Mouse (Mus musculus): Measurements from ENCODE around the gene Adi1.
A peak's percentile ranks its signal among the peaks of the same experiment; 100 is the strongest.

Adi1 gene

DNA sequence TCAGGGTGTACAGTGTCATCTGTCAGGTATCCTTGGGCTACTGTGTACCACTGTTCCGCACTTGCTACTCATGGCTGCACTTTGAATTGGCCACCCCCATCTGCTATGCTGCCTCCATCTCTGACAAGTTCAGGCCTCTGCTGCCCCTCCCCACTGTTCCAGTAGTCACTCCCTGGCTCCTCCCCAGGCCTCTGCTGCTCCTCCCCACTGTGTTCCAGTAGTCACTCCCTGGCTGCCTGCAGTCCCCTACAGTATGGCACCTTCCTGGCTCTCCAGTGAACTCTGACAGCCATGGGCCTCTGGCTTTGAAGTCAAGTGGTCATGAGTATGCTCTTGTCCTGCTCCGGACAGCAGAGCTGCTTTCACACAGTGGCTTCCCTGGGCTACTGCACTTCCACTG is 19.2 kb downstream of the Adi1 start:
- DNase-seq (ENCODE audit: low read depth, low spot score) = peak; percentile 95

GRCm38 (mm10) chr12:28694776-28695175 is 19.7 kb downstream of the Adi1 start:
- DNase-seq (ENCODE audit: low read depth, low spot score) = no peak

DNA sequence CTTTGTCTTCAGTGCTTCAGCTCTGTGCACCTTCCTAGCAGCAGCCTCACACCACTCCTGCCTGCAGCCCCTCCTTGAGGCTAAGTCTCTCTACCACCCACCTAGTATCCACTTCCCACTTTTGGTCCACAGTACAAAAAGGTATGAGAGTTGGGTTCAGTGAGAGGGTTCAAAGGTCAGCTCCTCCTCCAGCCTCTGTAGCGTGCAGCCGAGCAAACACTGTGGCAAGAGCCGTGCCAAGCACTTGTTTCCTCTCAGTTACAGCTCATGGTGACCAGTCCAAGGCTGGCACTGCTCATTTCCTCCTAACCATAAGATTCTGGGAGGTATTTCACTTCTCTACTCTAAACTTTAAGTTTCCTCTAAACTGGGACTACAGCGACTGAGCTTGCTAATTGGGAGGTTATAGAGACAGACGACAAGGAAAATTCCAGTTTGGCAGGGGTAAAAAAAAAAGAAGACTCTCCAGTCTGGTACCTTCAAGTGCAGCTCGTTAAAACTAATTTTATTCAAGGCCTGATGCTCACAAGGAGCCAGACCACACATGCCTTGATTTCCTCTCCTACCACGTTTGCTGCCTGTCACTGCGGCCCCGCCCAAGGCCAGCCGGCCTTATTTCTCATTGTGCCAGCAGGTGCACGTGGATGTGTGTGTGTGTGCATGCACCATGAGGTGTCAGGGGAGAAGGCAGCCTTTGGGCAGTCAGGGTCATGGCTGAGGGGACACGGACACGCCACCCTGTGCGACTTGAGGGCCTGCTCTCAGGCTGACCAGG is 23.0 kb downstream of the Adi1 start:
- DNase-seq (ENCODE audit: low read depth, low spot score) = no peak

DNA sequence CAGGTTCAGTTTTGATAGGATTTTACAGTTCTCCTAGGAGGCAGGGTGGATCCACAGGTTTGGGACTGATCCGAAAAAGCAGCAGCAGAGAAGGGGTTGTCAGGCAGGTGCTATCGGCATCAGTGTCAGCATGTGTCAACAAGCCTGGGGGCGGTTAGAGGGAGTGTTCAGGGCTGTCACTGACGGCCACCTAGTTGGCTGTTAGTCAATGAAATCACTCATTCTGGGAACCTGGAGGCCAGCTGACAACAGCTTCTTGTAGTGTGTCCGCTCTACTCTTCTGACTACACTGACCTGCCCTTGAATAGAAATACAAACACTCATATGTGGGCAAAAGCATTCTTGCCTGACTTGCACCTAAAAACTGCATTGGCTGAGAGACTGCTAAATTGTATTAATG is 24.1 kb downstream of the Adi1 start:
- no peak for DNase-seq (ENCODE audit: low read depth, low spot score)

DNA sequence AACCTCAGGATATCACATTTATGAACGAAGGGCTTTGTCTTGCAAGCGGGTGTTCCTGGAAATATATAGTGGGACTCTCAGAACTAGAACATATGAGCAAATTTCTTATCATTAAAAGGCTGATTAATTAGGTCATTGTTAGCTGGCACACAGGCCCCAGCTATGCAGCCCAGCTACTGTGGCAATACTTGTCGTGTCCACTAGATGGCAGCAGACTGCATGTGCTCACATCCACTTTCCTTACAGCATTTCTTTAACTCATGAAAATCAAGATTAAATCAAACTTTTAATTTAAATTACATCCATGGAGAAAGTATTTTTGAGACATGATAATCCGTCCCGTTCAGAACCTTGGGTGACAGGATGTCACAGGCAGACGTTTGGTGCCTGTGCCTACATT is 24.6 kb downstream of the Adi1 start:
- peak; percentile 58 for DNase-seq (ENCODE audit: low read depth, low spot score)

- DNase-seq (ENCODE audit: low read depth, low spot score) = peak; percentile 58
These were observed 25.1 kb downstream of the Adi1 start for GRCm38 (mm10) chr12:28700101-28700511.

DNA sequence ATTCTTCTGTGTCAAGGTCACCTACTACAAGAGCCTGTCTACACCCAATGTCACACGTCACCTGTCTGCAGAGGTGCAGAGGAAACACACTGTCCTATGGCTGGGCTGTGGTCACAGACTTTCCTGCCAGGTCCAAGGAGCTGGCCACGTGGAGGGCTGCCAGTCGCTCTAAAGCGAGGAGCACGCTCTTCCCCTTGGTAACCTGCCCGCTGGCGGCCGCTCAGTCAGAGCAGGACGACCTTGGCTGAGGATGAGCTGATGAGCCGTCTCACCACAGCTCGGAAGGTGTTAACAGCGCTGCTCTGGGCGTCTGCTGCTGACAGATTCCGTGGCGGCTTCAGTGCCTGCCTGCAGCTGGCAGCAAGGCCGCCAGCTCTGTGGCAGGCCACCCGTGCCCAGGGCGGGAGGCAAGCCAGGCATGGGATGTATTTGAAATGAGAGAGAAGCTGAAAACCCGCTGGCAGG is 25.6 kb downstream of the Adi1 start:
- peak; percentile 44 for DNase-seq (ENCODE audit: low read depth, low spot score)

- peak; percentile 23 for DNase-seq (ENCODE audit: low read depth, low spot score)
These were observed 26.3 kb downstream of the Adi1 start for GRCm38 (mm10) chr12:28701302-28701701.

DNA sequence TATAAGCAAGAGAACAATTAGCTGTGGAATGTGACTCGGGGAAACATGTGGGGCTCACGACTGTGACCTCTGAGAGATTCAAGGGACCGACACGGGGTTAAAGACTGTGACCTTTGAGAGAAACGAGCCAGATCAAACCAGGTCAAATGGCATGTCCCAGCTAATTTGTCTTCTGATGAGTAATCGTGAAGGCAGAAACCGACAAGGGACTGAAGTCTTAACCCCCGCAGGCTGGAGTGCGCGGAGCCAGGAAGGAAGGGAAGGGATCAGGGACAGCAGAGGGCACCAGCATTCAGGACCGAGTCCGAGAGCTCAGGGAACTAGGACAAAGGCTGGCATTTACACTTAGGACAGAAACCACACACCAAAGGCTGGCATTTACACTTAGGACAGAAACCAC is 29.4 kb downstream of the Adi1 start:
- peak; percentile 53 for DNase-seq (ENCODE audit: low read depth, low spot score)

DNA sequence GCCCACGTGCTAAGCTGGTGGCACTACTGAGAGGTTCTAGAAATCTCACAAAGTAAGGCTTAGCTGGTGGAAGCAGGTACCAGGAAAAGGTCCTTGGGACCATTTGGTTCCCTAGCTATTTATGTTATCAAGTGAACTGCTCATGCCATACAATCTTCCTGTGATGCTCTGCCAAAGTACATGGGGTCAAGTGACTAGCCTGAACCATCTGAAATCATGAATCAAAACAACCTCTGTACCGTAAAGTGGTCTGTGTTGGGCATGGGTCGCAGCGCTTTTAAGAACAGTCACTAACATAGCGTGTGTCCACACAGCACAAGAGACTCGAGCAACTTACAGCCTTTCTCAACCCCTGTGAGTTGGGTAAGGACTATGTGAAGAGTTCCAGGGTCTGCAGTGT is 30.2 kb downstream of the Adi1 start:
- DNase-seq (ENCODE audit: low read depth, low spot score) = no peak

GRCm38 (mm10) chr12:28708154-28708553 is 33.1 kb downstream of the Adi1 start:
- DNase-seq (ENCODE audit: low read depth, low spot score) = no peak

- no peak for DNase-seq (ENCODE audit: low read depth, low spot score)
These were observed 35.6 kb downstream of the Adi1 start for GRCm38 (mm10) chr12:28710566-28711185.

GRCm38 (mm10) chr12:28714822-28715632 is 40.0 kb downstream of the Adi1 start:
- DNase-seq (ENCODE audit: low read depth, low spot score) = no peak

GRCm38 (mm10) chr12:28717066-28717465 is 42.0 kb downstream of the Adi1 start:
- DNase-seq (ENCODE audit: low read depth, low spot score) = peak; percentile 75

DNA sequence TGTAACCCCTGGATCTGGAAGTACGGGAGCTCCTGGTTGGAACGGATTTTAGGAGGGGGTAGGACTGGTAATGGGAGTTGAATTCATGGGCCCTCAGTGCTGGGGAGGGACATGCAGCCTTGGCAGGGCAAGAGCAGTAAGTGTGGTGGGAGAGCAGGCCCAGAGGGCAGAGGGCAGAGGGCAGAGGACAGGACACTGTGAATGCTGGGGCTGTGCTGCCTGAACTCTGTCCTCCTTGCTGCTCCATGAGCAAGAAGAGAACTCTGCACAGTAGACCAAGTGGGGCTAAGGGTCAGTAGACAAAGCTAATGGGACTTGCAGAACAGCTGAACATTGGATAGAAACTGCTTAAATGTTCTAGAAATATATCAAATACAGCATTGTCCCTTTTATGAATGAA is 43.1 kb downstream of the Adi1 start:
- no peak for DNase-seq (ENCODE audit: low read depth, low spot score)

DNA sequence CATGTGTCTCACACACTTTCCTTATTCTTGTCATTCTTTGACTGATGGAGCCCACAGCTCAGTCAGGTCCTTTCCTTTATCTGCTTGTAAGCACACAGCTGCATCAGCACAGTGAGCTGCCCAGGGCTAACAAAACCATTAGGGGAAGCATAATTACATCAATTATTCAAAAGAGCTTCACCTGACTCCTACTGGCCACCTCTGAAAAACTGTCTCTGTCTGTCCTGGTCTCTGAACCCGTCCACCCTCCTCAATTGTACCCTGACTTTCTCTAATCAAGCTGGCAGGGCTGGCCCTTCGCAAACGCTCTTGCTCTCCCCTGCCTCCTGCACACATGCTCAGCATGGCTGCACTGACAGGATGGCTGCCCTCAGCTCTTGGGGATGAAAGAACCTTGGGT is 49.3 kb downstream of the Adi1 start:
- no peak for DNase-seq (ENCODE audit: low read depth, low spot score)

DNA sequence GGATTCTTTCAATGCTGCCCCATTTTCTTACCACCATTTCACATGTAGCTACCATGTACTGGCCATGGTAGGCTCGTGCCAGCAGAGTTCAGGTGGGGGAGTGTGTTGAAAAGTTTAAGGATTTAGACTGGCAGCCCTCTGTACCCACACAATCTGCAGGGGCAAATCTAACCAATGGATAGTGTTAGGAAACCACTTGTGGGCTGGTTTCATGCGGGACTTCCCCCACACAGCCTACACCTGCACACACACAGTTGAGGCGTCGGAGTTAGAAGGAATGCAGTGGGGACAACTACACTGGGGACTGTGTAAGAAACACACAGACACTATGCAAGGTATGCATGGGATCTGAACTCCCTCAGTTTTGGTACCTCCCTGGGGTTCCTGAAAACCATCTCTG is 51.2 kb downstream of the Adi1 start:
- DNase-seq (ENCODE audit: low read depth, low spot score) = no peak

- peak; percentile 67 for DNase-seq (ENCODE audit: low read depth, low spot score)
These were observed 52.0 kb downstream of the Adi1 start for GRCm38 (mm10) chr12:28727061-28727460.

All from R1 (cell line).